Mouse (Mus musculus) cerebellum, adult 2 months (tissue): ENCODE measurements around the gene Rnf5.

Experiments used
- CTCF ChIP-seq: fragments of 200-500 bp; IDR thresholded peaks from 2 replicates; pipeline ENCODE4 v1.5.1; 2011; ENCODE audit warnings: low read depth, mild to moderate bottlenecking, control low read depth, low read length, moderate library complexity, borderline replicate concordance; ENCODE audit not compliant: insufficient read depth
- POLR2A ChIP-seq: fragments of 200-500 bp; IDR thresholded peaks from 2 replicates; pipeline ENCODE4 v1.6.1; 2011; ENCODE audit warnings: low read length, control low read depth, borderline replicate concordance; ENCODE audit not compliant: insufficient read depth

DNA sequence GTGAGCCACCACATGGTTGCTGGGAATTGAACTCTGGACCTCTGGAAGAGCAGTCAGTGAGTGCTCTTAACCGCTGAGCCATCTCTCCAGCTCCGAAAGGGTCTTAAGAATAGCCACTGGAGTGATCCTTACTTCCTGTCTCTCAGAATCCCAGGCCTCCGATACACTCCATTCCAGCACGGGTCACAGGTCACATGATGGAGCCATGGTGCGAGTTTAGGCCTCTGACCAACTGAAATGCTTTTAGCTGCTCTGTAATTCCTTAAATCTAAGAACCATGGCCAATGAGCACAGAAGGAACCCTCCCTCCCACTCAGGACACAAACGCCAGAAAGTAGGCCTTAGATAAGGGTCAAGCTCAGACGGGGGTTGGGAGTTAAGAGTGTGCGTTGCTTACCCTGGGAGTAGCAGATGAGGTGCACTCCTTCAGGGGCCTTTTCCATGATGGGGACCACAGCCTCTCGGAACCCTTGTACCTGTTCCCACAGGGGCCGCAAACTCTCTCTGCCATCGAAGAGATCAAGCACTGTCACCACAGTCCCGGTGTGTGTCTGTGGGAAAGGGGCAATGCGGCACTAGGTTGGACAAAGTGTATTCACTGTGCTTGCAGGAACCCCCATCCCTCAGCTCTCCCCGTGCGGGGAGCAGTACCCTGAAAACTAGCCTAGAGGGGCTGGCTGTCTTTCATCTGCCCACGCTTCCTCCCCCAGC, 22.7 kb upstream of the Rnf5 start:
- no peak for TF ChIP-seq CTCF
- no peak for TF ChIP-seq POLR2A
